Mouse (Mus musculus) neural tube, embryonic 15.5 days (tissue): ENCODE data around the gene Hk1. TPM values are rescaled to one million over a fixed set of nuclear protein-coding genes. Genes with fewer than 3 reads are reported as not detected.
A peak's percentile ranks its signal among the peaks of the same experiment; 100 is the strongest.

Experiments used
- ATAC-seq: fragments of 200-750 bp; cut with Nextera tagmentation; 2 replicates; pipeline ENCODE4 v1.8.0; 2017; ENCODE audit warnings: mild to moderate bottlenecking, moderate TSS enrichment, moderate library complexity; ENCODE audit not compliant: low FRiP score
- H3K27ac ChIP-seq: fragments of 300-500 bp; sonication (generic); replicated peaks from 2 replicates; pipeline ENCODE4 v1.5.1; 2015; ENCODE audit warnings: mild to moderate bottlenecking, inconsistent platforms
- H3K27me3 ChIP-seq: fragments of 300-500 bp; sonication (generic); replicated peaks from 2 replicates; pipeline ENCODE4 v1.6.1; 2015; ENCODE audit warnings: inconsistent platforms
- H3K36me3 ChIP-seq: fragments of 300-500 bp; sonication (generic); 2 replicates; pipeline ENCODE4 v1.6.1; 2015; ENCODE audit warnings: inconsistent platforms
- H3K4me1 ChIP-seq: fragments of 300-500 bp; sonication (generic); 2 replicates; pipeline ENCODE4 v1.6.1; 2015; ENCODE audit warnings: inconsistent platforms
- H3K4me2 ChIP-seq: fragments of 300-500 bp; sonication (generic); 2 replicates; pipeline ENCODE4 v1.6.1; 2015; ENCODE audit warnings: inconsistent platforms, mild to moderate bottlenecking, moderate library complexity
- H3K4me3 ChIP-seq: fragments of 300-500 bp; sonication (generic); replicated peaks from 2 replicates; pipeline ENCODE4 v1.5.1; 2015; ENCODE audit warnings: mild to moderate bottlenecking, inconsistent platforms
- H3K9ac ChIP-seq: fragments of 300-500 bp; sonication (generic); replicated peaks from 2 replicates; pipeline ENCODE4 v1.6.1; 2015; ENCODE audit warnings: mild to moderate bottlenecking, inconsistent platforms
- H3K9me3 ChIP-seq: fragments of 300-500 bp; sonication (generic); replicated peaks from 2 replicates; pipeline ENCODE4 v1.6.1; 2016; ENCODE audit warnings: inconsistent platforms
- WGBS: fragments of 180-500 bp; shearing (Covaris S2); methylation state at CpG from one replicate; pipeline ENCODE4 v1.1.7; 2015; ENCODE audit warnings: mixed read lengths; 5-methylcytosine and 5-hydroxymethylcytosine counted together
- polyA plus RNA-seq: library from polyadenylated mRNA; unstranded; fragments of >200 nt; fragmentation: Nextera tagmentation; extraction: Ambion mirVana; gene quantifications from 2 replicates; pipeline ENCODE4 v1.2.1, GENCODE M21; 2015

Hk1 gene
- polyA plus RNA-seq, 1 experiment from 2014 or later: 146 TPM

DNA sequence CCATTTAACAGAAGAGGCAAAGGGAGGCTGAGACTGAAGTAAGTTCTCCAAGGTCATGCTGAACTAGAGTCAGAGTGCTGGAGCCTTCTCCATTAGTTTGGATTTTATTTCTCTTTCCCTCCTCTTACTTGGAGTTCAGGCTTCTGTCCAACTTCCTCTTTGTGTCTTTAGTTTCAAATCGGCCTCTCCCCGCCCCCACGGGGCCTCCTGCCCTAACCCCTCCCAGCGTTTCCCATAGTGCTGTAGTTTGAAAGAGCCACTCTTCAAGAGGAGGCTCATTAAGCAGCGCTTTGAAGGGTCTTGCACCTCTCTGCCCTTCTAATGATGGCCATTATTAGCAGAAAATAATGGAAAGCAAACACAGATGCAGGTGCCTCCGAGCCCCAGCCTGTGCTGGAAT is 68.2 kb downstream of the Hk1 start:
- no peak for ATAC-seq
- 32% methylated on average over 6 of the region's 6 CpGs for WGBS
- no peak overlapping the region for H3K9ac ChIP-seq
- H3K27me3 ChIP-seq: no peaks in the 10 kb centered on the region
- H3K4me1 ChIP-seq: peaks cover 6% of the 10 kb centered on the region
- H3K27ac ChIP-seq: no peak overlapping the region
- H3K9me3 ChIP-seq: no peaks in the 10 kb centered on the region
- peaks cover 12% of the 10 kb centered on the region; the same call in 1 of the 2 replicates for H3K36me3 ChIP-seq
- H3K4me2 ChIP-seq: no peak overlapping the region
- H3K4me3 ChIP-seq: no peak overlapping the region

DNA sequence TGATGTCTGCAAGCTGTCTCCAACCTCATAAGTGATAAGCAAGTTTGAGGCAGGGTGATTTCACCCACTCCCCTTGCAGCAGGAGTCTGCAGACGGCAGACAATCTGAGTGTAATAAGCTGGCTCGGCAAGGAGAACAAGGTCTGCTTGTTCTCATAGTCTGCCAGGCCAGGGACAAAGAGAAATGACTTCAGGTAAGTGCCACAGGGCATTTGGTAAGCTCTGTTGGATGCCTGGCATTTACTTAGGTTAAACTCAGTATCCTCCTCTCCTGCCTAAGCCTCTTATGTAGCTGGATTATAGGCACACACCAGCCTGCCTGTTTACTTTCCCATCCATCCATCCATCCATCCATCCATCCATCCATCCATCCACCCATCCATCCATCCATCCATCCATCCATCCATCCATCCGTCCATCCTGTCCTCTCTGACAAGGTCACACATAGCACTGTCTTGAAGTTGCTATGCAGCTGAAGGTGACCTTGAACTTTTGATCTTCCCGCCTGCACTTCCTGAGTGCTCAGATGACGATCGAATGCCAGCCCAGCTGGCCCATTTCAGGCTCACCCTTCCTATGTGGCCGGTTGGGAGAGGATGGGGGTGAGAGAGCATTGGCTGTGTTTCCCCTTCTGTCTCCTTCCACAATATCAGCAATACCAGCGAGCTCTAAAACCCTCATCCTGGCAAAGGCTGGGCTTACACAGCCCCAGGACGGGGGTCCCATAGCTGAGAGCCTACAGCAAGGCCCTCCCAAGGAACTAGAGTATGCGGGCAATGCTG is 69.3 kb downstream of the Hk1 start:
- WGBS: 88% methylated on average over 10 of the region's 10 CpGs

DNA sequence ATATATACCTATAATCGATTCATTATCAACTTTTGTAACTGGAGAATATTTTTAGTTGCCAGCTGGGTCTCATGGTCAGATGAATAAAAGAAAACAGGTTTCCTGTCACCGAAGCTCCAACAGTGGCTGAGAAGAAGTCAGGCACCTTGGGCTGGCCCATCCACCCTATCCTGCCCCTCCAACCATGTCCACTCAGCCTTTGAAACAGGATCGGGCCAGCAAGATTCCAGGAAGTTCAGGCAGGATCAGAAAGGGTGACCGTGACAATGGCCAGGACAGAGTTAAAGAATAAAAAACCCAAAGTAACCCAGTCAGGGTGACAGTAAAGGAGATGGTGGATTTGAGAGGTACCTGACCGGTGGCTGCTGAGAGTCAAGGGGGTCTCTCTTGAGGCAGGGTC is 70.1 kb downstream of the Hk1 start:
- peaks cover 6% of the 10 kb centered on the region for H3K4me1 ChIP-seq
- peaks cover 12% of the 10 kb centered on the region for H3K36me3 ChIP-seq
- no peak overlapping the region for H3K4me2 ChIP-seq
- ATAC-seq: no peak
- no peaks in the 10 kb centered on the region for H3K9me3 ChIP-seq
- no peaks in the 10 kb centered on the region for H3K27me3 ChIP-seq
- no peak overlapping the region for H3K9ac ChIP-seq
- WGBS: 93% methylated on average over 5 of the region's 5 CpGs
- no peak overlapping the region for H3K4me3 ChIP-seq
- H3K27ac ChIP-seq: no peak overlapping the region

More for the DNA sequence above, 69.3 kb downstream of the Hk1 start:
- H3K9ac ChIP-seq: no peak overlapping the region
- H3K4me3 ChIP-seq: no peak overlapping the region
- peaks cover 6% of the 10 kb centered on the region for H3K4me1 ChIP-seq
- no peak for ATAC-seq
- no peak overlapping the region for H3K27ac ChIP-seq
- H3K27me3 ChIP-seq: no peaks in the 10 kb centered on the region
- H3K4me2 ChIP-seq: no peak overlapping the region
- peaks cover 12% of the 10 kb centered on the region; the same call in 1 of the 2 replicates for H3K36me3 ChIP-seq
- H3K9me3 ChIP-seq: no peaks in the 10 kb centered on the region

DNA sequence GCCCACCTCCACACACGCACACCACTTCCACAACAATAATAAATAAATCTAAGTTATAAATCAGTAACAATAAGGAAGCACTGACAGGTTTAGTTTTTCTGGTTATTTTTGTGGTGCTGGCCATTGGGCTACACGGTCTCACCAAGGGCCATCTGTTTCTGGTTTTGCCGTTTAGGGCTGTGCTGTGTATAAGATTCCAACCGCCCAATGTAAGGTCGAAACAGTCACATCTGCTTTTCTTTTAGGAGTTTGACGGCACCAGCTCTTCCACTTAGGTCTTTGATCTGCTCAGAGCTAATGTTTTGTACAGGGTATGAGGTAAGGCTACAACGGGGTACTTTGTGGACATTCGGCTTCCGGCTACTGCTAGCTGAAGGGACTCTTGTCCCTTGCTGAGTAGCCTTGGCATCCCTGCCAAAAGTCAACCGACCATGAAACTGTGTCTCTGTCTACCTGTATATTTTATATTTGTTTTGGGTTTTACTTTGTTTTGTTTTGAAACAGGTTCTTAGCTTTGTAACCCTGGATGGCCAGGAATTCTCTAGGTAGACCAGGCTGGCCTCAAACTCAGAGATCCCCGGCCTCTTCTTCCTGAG is 70.7 kb downstream of the Hk1 start:
- H3K4me1 ChIP-seq: peaks cover 6% of the 10 kb centered on the region
- no peak overlapping the region for H3K27ac ChIP-seq
- H3K4me3 ChIP-seq: no peak overlapping the region
- ATAC-seq: no peak
- no peak overlapping the region for H3K4me2 ChIP-seq
- H3K27me3 ChIP-seq: no peaks in the 10 kb centered on the region
- H3K9me3 ChIP-seq: no peaks in the 10 kb centered on the region
- WGBS: 91% methylated on average over 11 of the region's 11 CpGs
- H3K9ac ChIP-seq: no peak overlapping the region
- H3K36me3 ChIP-seq: peaks cover 18% of the 10 kb centered on the region

DNA sequence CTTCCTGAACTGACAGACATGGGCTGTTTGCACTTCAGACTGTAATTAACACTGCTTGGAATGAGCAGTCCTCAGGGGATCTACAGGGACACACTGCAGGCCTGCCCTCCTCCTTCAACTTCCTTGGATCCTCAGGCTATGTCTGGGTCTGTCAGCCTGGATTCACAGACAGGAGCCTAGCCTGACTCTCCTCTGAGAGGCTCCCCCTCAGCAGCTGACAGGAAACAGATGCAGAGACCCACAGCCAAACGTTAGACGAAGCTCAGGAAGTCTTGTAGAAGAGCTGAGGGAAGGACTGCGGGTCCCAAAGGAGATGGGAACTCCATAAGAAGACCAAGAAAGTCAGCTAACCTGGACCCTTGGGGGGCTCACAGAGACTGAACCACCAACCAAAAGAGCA is 73.2 kb downstream of the Hk1 start:
- ATAC-seq: no peak
- peaks cover 30% of the 10 kb centered on the region for H3K36me3 ChIP-seq
- no peaks in the 10 kb centered on the region for H3K9me3 ChIP-seq
- 65% methylated on average over 3 of the region's 3 CpGs for WGBS
- peaks cover 1% of the 10 kb centered on the region for H3K4me1 ChIP-seq
- H3K27me3 ChIP-seq: no peaks in the 10 kb centered on the region
- no peak overlapping the region for H3K9ac ChIP-seq
- H3K27ac ChIP-seq: no peak overlapping the region
- H3K4me3 ChIP-seq: no peak overlapping the region
- no peak overlapping the region for H3K4me2 ChIP-seq

DNA sequence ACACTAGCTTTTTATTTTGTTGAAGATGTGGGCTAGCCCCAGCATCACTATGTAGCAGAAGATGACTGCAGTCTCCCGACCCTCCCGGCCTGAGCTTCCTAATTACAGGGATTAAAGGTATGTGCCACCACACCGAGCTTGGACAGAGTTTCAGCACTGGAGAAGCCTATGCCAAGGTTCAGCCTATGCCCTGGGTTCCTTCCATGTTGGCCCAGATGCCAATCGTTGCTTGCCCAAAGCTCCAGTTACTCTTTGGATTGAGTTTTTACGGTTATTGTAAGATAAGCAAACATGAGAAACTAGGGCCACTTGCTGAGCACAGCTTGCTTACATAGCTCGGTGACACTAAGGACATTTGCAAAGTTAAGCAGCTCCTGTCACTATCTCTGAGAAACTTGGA is 74.6 kb downstream of the Hk1 start:
- Histone ChIP-seq H3K36me3 (peaks cover 33% of the 10 kb centered on the region), H3K9me3 (no peaks in the 10 kb centered on the region), H3K4me2 (no peak overlapping the region), H3K4me3 (no peak overlapping the region), H3K9ac (no peak overlapping the region), H3K4me1 (no peaks in the 10 kb centered on the region), H3K27ac (no peak overlapping the region), H3K27me3 (no peaks in the 10 kb centered on the region)
- no peak for ATAC-seq
- WGBS: 86% methylated on average over 6 of the region's 6 CpGs

DNA sequence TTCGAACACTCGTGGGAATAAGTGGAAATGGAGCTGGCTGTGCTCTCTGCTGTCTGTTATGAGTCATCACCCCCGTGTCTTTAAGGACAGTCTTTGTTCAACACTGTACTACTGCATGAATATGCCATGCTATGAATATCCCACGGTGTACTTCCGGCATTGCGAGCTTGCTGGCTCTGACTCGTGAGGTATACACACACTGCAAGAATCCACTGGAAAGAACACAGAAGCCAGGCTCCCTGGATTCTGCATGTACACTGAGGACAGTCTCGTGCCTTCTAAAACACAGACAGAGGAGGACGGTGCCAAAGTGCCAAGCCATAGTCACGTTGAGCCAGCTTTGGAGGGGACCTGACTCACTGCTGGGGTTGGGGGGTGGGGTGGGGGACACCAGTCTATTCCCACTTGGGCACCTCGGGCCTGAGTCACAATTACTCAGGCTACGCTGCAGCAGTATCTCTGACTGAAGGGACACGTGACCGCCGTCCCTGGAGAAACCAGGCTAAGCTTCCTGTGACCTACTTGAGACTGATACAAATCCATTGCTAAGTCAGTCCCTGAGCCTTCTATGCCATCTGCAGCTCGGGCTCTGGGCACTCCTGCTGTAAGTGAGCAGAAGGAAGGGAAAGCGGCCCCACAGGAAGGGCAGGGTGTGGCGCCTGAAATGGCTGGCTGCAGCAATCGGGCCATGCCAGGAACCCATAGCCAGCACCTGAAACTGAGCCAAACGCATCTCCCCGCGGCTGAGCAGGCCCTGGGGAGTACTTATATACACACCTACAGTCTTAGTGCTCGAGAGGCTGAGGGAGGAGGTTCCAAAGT is 79.5 kb downstream of the Hk1 start:
- WGBS: 83% methylated on average over 23 of the region's 23 CpGs
- Histone ChIP-seq H3K27me3 (no peaks in the 10 kb centered on the region), H3K9me3 (no peaks in the 10 kb centered on the region), H3K4me1 (peaks cover 4% of the 10 kb centered on the region; the same call in 1 of the 2 replicates), H3K4me2 (no peak overlapping the region), H3K4me3 (no peak overlapping the region), H3K36me3 (peaks cover 59% of the 10 kb centered on the region), H3K27ac (no peak overlapping the region), H3K9ac (no peak overlapping the region)
- ATAC-seq: no peak

DNA sequence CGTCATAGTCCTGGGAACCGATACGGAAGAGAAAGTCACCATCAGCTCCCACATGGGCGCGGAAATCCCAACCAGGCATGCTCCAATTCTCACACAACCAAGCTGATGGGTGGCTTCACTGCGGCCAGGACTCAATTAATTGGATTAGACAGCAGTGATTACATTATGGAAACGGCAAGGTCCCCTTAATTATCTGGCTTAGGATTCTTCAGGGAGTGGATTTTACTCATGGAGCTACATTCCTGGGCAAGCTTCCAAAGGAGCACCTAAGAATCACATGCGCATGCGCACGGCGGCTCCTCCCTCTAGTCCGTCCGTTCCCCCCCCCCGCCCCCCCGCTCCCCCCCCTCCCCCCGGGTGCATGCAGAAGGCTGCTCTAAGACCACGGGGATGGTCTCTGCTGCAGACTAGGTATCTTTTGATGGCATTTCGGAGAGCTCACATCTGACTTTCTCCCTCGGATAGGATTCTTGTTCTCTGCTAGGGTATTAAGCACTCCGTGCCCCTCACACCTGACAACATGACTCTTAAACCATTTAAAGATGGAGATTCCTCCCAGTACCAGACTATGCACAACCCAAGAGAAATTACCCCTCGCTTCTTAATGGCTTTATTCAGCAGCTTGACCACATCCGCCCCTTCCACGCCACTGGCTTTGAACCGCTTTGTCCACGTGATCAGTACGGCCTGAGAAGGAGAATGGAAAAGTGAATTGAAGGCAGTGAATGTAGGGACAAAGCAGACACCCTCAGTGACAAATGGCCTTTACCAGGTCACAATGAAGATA is 83.4 kb downstream of the Hk1 start:
- 0 out of 2 replicates have a peak, but pooled peaks have one; percentile 12 for ATAC-seq
- Histone ChIP-seq H3K27me3 (no peaks in the 10 kb centered on the region), H3K36me3 (peaks cover 78% of the 10 kb centered on the region), H3K4me1 (peaks cover 4% of the 10 kb centered on the region; the same call in 1 of the 2 replicates), H3K27ac (no peak overlapping the region), H3K4me3 (no peak overlapping the region), H3K4me2 (0 out of 2 replicates have a peak overlapping the region, but pooled peaks have one; percentile 3), H3K9me3 (no peaks in the 10 kb centered on the region), H3K9ac (no peak overlapping the region)
- 52% methylated on average over 22 of the region's 26 CpGs for WGBS

DNA sequence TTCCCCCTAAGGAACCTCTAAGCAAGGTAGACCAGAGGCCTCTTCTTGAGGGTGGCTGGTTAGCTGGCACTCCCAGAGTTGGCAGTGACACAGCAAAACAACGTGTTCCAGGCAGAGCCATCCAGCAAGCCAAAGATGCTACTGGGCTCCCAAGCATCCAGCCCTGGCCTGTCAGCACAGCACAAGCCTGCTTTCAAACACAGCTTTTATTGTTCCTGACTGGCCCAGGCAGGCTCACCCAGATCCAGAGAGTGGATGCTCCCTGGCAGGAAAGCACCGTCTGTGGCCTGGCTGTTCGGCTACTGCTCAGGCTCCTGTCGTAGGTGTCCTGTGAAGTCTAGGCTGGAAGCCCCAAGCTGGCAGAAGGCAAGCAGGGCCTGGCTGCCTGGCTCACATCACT is 85.6 kb downstream of the Hk1 start:
- Histone ChIP-seq H3K36me3 (peaks cover 86% of the 10 kb centered on the region), H3K4me2 (no peak overlapping the region), H3K4me3 (no peak overlapping the region), H3K9ac (no peak overlapping the region), H3K9me3 (no peaks in the 10 kb centered on the region), H3K4me1 (peaks cover 4% of the 10 kb centered on the region; the same call in 1 of the 2 replicates), H3K27me3 (no peaks in the 10 kb centered on the region), H3K27ac (no peak overlapping the region)
- WGBS: 82% methylated on average over 4 of the region's 4 CpGs
- no peak for ATAC-seq

DNA sequence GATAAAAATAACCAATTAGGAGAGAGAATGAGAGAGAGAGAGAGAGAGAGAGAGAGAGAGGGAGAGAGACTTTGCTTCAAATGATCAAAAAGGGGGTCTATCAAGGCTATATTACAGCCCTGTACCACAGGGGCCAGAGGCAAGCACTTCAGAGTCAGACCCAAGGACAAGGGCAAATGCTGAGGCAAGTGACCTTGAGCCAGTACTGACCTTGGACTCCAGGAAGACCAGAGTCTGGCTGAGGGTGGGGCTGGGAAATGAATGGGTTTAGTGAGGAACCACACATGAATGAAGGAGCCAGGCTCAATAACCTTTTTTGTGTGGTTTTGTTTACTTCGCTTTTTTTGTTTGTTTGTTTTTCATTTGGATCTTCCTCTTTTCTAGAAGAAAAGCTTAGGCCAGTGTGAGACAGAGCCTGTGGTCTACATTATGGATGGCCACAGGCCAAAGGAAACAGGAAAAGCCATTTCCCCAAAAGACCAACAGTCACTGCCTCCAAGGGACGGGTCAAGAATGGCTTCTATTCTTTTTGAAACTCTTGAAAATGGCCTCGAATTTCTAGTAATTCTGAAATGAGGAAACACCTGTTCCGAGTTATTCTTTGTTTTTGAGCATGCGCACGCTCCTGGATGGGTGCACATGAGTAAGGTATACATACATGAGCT is 92.1 kb downstream of the Hk1 start:
- Histone ChIP-seq H3K4me3 (no peak overlapping the region), H3K9me3 (no peaks in the 10 kb centered on the region), H3K4me1 (no peaks in the 10 kb centered on the region), H3K4me2 (no peak overlapping the region), H3K36me3 (peaks cover 83% of the 10 kb centered on the region), H3K27ac (no peak overlapping the region), H3K27me3 (no peaks in the 10 kb centered on the region), H3K9ac (no peak overlapping the region)
- no peak for ATAC-seq
- 80% methylated on average over 6 of the region's 6 CpGs for WGBS
